Mouse (Mus musculus) gastrocnemius, adult 2 months (tissue): Measurements from ENCODE around the gene Mettl7a3. TPM values are rescaled to one million over a fixed set of nuclear protein-coding genes. Genes with fewer than 3 reads are reported as not detected.

Source experiments
- DNase-seq: peaks from one replicate; pipeline ENCODE4 v3.0.0; 2022
- H3K27ac ChIP-seq: fragments of 200-600 bp; 2 replicates; pipeline ENCODE4 v1.8.1; 2022; ENCODE audit warnings: mild to moderate bottlenecking
- H3K4me3 ChIP-seq: fragments of 200-600 bp; 2 replicates; pipeline ENCODE4 v1.8.1; 2022; ENCODE audit warnings: mild to moderate bottlenecking, moderate library complexity
- CTCF ChIP-seq: fragments of 200-600 bp; IDR thresholded peaks from 2 replicates; pipeline ENCODE4 v1.8.1; 2022; ENCODE audit warnings: antibody characterized with exemption, mild to moderate bottlenecking, moderate library complexity
- intact Hi-C: fragments of 180-260 bp; cut with DNase I; formaldehyde crosslinking; loops from one replicate; pipeline ENCODE4 v1.15.1; 2025
- long read RNA-seq, 2 experiments: library from polyadenylated mRNA; stranded (forward); transcript quantifications; one replicate each; pipeline ENCODE4 v2.0.0; 2021
- total RNA-seq, 2 experiments: library from RNA; stranded (reverse); gene quantifications; 2 replicates each; pipeline ENCODE4 v1.2.3; 2021

The Mettl7a3 gene
- under 1 TPM; 0.31 to 0.54 TPM for total RNA-seq
- long read RNA-seq, experiment 1, result 0 reads
- long read RNA-seq, experiment 2, result 0 reads

- DNase-seq, result no peak
- intact Hi-C loops, result loop anchor here (5.0 kb wide), 1 partner anchor 33 kb away; no protein-coding TSS in a partner anchor
- Histone ChIP-seq H3K27ac (no peak within 1 kb of the TSS), H3K4me3 (no peak within 1 kb of the TSS)
- no peak for TF ChIP-seq CTCF
Observed at GRCm38 (mm10) chr15:100334629-100335028, at the start of gene Mettl7a3. Gene Mettl7a3, plus strand, starts transcription at chr15:100334929.

- intact Hi-C loops, result no loop called here
- no peak for TF ChIP-seq CTCF
- H3K27ac ChIP-seq, result no peak overlapping the region
- no peak for DNase-seq
- no peak overlapping the region for H3K4me3 ChIP-seq
Observed at GRCm38 (mm10) chr15:100288980-100289379, 45.7 kb upstream of the Mettl7a3 start.

- DNase-seq, result no peak
- Histone ChIP-seq H3K27ac (0 out of 2 replicates have a peak overlapping the region, but pooled peaks have one; percentile 16), H3K4me3 (no peak overlapping the region)
- TF ChIP-seq CTCF, result no peak
- intact Hi-C loops, result no loop called here
Observed at GRCm38 (mm10) chr15:100290858-100291257, 43.9 kb upstream of the Mettl7a3 start.

GRCm38 (mm10) chr15:100292326-100292725 is 42.4 kb upstream of the Mettl7a3 start:
- TF ChIP-seq CTCF, result no peak
- H3K4me3 ChIP-seq, result no peak overlapping the region
- intact Hi-C loops, result no loop called here
- DNase-seq, result no peak
- no peak overlapping the region for H3K27ac ChIP-seq

- no peak overlapping the region for H3K4me3 ChIP-seq
- no peak overlapping the region for H3K27ac ChIP-seq
- TF ChIP-seq CTCF, result no peak
- intact Hi-C loops, result no loop called here
- DNase-seq, result no peak
Observed at GRCm38 (mm10) chr15:100297856-100298255, 36.9 kb upstream of the Mettl7a3 start.

GRCm38 (mm10) chr15:100300499-100300898 is 34.2 kb upstream of the Mettl7a3 start:
- no peak overlapping the region for H3K4me3 ChIP-seq
- no peak for TF ChIP-seq CTCF
- intact Hi-C loops, result loop anchor here (5.0 to 10.0 kb wide), 2 partner anchors 38 to 266 kb away; partner anchors contain the start of gene Dip2b
- DNase-seq, result no peak
- H3K27ac ChIP-seq, result no peak overlapping the region

GRCm38 (mm10) chr15:100301556-100301955 is 33.2 kb upstream of the Mettl7a3 start:
- Histone ChIP-seq H3K27ac (no peak overlapping the region), H3K4me3 (no peak overlapping the region)
- intact Hi-C loops, result loop anchor here (5.0 to 10.0 kb wide), 2 partner anchors 39 to 267 kb away; partner anchors contain the start of gene Dip2b
- DNase-seq, result no peak
- no peak for TF ChIP-seq CTCF

- intact Hi-C loops, result loop anchor here (5.0 to 10.0 kb wide), 2 partner anchors 41 to 269 kb away; partner anchors contain the start of gene Dip2b
- no peak for TF ChIP-seq CTCF
Observed at GRCm38 (mm10) chr15:100303428-100304018, 31.2 kb upstream of the Mettl7a3 start.

GRCm38 (mm10) chr15:100304019-100304991 is 30.4 kb upstream of the Mettl7a3 start, which contains the start of gene Mettl7a1:
Gene Mettl7a1, plus strand, starts transcription at chr15:100304140.
- Histone ChIP-seq H3K27ac (peak within 1 kb of the TSS; percentile 98), H3K4me3 (peak within 1 kb of the TSS; percentile 83)
- intact Hi-C loops, result loop anchor here (5.0 to 10.0 kb wide), 2 partner anchors 42 to 270 kb away; partner anchors contain the start of gene Dip2b
- no peak for TF ChIP-seq CTCF
- peak; percentile 95 for DNase-seq

More at GRCm38 (mm10) chr15:100303428-100304018, 31.2 kb upstream of the Mettl7a3 start:
- no peak for DNase-seq
- H3K4me3 ChIP-seq, result peak overlapping the region; percentile 83
- H3K27ac ChIP-seq, result peak overlapping the region; percentile 98

- Histone ChIP-seq H3K4me3 (peak overlapping the region; percentile 83), H3K27ac (peak overlapping the region; percentile 98)
- intact Hi-C loops, result loop anchor here (10.0 kb wide), 1 partner anchor 271 kb away; the partner anchor contains the start of gene Dip2b
- DNase-seq, result no peak
- no peak for TF ChIP-seq CTCF
Observed at GRCm38 (mm10) chr15:100306201-100306600, 28.5 kb upstream of the Mettl7a3 start.

- TF ChIP-seq CTCF, result peak; percentile 61
- intact Hi-C loops, result loop anchor here (10.0 kb wide), 1 partner anchor 273 kb away; the partner anchor contains the start of gene Dip2b
- Histone ChIP-seq H3K4me3 (peak overlapping the region; percentile 54), H3K27ac (peak overlapping the region; percentile 24; the same call in 1 of the 2 replicates)
- DNase-seq, result peak; percentile 44
Observed at GRCm38 (mm10) chr15:100307438-100308096, 27.2 kb upstream of the Mettl7a3 start.

- no peak for TF ChIP-seq CTCF
- peak overlapping the region; percentile 63 for H3K27ac ChIP-seq
- intact Hi-C loops, result no loop called here
- DNase-seq, result no peak
- peak overlapping the region; percentile 10; the same call in 1 of the 2 replicates for H3K4me3 ChIP-seq
Observed at GRCm38 (mm10) chr15:100312346-100312745, 22.4 kb upstream of the Mettl7a3 start.
